Mouse (Mus musculus): Measurements from ENCODE around the gene Traf4. TPM values are rescaled to one million over a fixed set of nuclear protein-coding genes. Genes with fewer than 3 reads are reported as not detected.

The Traf4 gene
- polyA plus RNA-seq, 1 experiment, result not detected

DNA sequence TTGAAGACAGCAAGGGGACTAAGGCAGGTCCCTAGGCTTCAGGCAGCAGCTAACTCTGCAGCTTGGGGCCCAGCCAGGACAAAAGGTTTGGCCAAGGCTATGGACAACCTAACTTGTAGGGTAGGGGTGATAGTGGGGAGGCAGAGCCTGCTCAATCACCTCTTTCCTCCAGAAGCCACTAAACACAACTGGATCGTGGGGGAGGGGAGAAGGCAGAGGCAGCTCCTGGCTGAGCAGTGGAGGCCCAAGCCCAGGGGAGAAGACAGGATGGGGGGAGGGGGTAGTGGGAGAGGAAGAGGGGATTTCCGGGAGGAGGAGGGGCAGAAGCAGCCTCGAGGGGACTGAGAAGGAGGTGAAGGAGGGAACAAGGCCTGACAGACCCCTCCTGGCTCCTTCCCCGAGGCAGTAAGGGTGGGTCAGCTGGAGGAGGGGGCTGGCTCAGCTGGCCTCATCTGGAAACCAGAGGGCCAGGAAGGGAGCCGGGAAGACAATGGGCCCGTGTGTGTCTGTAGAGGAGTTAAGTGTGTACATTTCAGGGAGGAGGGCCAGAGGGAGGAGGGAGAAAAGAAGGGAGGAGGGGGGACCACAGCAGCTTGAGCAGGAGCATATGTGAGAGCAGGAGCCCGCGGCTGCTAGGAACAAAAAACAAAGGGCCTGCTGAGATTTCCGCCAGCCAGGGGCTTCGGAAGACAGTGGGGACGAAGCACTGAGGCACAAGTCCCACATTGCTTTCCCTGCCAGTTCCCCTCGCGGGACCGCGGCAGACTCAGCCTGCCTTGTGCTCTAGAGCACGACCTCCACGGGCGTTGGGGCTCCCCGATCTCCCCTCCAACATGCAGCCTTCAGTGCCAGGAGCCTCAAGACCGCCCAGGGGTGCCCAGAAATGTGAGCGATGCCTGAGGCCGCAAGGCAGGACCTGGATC lies 1.4 kb downstream of the Traf4 start:
- WGBS, result 3% methylated on average over 22 of the region's 22 CpGs
- Histone ChIP-seq H3K4me3 (ENCODE audit: insufficient read depth, low read depth, low read length) (peak overlapping the region; percentile 78), H3K4me1 (ENCODE audit: control insufficient read depth, insufficient read depth, low read length) (peaks cover 35% of the 10 kb centered on the region), H3K27ac (ENCODE audit: insufficient read depth, low read depth, low read length) (peak overlapping the region; percentile 65)
- no peak for TF ChIP-seq CTCF (IDR thresholded peaks at IDR 0.05; ENCODE audit: insufficient read depth, low read depth, low read length)

DNA sequence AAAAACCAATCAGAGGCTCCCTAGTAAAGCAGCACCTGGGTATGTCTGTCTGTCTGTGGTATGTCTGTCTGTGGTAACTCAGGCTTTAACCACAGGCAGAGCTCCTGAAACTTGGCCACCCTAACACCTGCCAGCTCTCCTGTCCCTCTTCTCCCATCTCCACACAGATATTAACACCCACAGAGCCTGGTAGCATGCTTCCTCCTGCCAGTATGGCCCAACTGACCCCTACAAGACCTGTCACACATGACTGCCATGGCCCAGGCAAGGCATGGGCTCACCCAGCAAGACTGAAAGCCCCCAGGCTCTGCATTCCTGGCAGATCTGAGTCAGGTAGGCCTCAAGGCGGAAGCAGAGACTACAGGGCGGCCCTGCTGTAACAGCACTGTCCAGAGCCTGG lies 2.3 kb downstream of the Traf4 start:
- WGBS, result 78% methylated on average over 2 of the region's 2 CpGs
- no peak overlapping the region for H3K27ac ChIP-seq (ENCODE audit: insufficient read depth, low read depth, low read length)
- peaks cover 35% of the 10 kb centered on the region for H3K4me1 ChIP-seq (ENCODE audit: control insufficient read depth, insufficient read depth, low read length)

DNA sequence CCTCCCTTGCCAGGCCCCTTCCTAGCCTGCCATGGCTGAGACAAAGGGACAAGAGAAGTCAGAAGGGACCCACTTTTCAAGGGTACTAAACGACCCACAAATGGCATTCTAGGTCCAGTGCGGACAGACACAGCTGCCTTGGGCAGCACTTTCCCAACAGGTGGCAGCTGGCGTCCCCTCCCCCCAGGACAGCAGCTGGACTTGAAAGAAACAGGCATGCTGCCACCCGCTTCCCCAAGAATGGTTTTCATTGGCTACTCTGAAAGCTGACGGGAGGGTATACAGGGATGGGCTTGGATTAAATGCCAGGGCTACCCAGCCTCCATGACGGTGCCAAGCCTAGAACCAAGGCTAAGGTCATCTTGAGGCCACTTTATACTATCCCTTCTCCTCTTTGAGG lies 2.9 kb downstream of the Traf4 start:
- 34% methylated on average over 6 of the region's 6 CpGs for WGBS
- Histone ChIP-seq H3K4me1 (ENCODE audit: control insufficient read depth, insufficient read depth, low read length) (peaks cover 35% of the 10 kb centered on the region), H3K4me3 (ENCODE audit: insufficient read depth, low read depth, low read length) (no peak overlapping the region), H3K27ac (ENCODE audit: insufficient read depth, low read depth, low read length) (no peak overlapping the region)
- no peak for TF ChIP-seq CTCF (IDR thresholded peaks at IDR 0.05; ENCODE audit: insufficient read depth, low read depth, low read length)
- no peak for TF ChIP-seq POLR2A (IDR thresholded peaks at IDR 0.05; ENCODE audit: insufficient read depth, low read depth, low read length)

More for the DNA sequence above, 2.3 kb downstream of the Traf4 start:
- TF ChIP-seq POLR2A (IDR thresholded peaks at IDR 0.05; ENCODE audit: insufficient read depth, low read depth, low read length), result no peak
- no peak overlapping the region for H3K4me3 ChIP-seq (ENCODE audit: insufficient read depth, low read depth, low read length)

DNA sequence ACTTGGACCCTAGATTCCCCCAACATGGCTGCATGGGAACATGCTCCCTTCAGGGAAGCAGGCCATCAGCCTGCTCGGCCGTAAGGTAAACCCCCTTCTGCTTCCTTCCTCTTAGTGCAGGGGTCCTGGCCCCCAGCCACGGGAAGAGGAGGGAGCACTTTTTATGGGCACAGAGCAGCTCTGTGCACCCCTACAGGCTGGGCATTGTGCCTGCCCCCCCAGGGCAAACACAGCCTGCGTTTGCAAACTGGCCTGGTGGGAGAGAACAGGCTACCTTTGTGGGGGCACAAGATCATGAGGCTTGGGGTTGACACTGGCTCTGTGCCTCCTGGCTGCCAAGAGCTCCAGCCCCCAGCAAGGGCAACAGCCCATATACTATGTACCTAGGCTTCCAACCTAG lies 3.4 kb downstream of the Traf4 start:
- H3K4me1 ChIP-seq (ENCODE audit: control insufficient read depth, insufficient read depth, low read length), result peaks cover 35% of the 10 kb centered on the region
- no peak overlapping the region for H3K4me3 ChIP-seq (ENCODE audit: insufficient read depth, low read depth, low read length)
- no peak overlapping the region for H3K27ac ChIP-seq (ENCODE audit: insufficient read depth, low read depth, low read length)
- WGBS, result 33% methylated on average over 4 of the region's 4 CpGs
- TF ChIP-seq CTCF (IDR thresholded peaks at IDR 0.05; ENCODE audit: insufficient read depth, low read depth, low read length) (no peak), POLR2A (IDR thresholded peaks at IDR 0.05; ENCODE audit: insufficient read depth, low read depth, low read length) (no peak)

DNA sequence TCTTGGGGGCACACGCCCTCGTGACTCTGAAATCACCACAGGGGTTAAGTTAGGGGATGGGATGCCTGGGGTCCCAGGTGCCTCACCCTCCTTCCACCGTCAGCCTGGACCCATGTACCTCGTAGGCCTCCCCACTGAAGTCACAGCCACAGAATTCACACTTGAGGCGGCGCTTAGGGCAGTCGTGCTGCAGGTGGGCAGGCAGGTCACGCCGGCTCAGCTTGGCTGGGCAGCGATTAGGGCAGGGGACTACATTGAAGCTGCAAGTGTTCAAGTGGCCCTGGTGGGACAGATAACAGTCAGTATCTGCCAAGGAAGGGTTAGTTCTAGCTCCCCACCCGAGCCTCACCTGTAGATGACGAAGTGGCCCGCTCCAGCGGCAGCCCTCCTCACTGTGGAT lies 4.2 kb downstream of the Traf4 start:
- Histone ChIP-seq H3K4me1 (ENCODE audit: control insufficient read depth, insufficient read depth, low read length) (peaks cover 35% of the 10 kb centered on the region), H3K27ac (ENCODE audit: insufficient read depth, low read depth, low read length) (no peak overlapping the region), H3K4me3 (ENCODE audit: insufficient read depth, low read depth, low read length) (no peak overlapping the region)
- no peak for TF ChIP-seq CTCF (IDR thresholded peaks at IDR 0.05; ENCODE audit: insufficient read depth, low read depth, low read length)
- TF ChIP-seq POLR2A (IDR thresholded peaks at IDR 0.05; ENCODE audit: insufficient read depth, low read depth, low read length), result no peak
- WGBS, result 89% methylated on average over 14 of the region's 14 CpGs

DNA sequence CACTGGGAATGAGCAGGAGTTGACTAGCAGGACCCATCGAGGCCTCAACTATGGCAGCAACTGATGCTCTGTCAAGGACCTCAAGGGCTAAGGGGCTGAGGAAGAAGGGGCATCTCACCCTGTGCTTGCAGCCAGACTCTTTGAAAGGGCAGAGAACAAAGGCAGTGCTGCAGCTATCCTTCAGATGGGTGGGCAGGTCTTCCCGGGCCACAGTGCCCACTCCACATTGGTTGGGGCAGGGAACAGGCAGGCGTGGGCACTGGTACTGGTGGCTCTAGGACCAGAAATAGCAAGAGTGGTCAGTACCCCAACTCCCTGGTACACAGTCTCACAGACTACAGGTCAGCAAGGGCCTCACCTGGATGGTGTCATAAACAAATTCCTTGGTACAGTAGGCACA lies 4.7 kb downstream of the Traf4 start:
- TF ChIP-seq POLR2A (IDR thresholded peaks at IDR 0.05; ENCODE audit: insufficient read depth, low read depth, low read length), result no peak
- no peak overlapping the region for H3K27ac ChIP-seq (ENCODE audit: insufficient read depth, low read depth, low read length)
- 83% methylated on average over 3 of the region's 3 CpGs for WGBS

DNA sequence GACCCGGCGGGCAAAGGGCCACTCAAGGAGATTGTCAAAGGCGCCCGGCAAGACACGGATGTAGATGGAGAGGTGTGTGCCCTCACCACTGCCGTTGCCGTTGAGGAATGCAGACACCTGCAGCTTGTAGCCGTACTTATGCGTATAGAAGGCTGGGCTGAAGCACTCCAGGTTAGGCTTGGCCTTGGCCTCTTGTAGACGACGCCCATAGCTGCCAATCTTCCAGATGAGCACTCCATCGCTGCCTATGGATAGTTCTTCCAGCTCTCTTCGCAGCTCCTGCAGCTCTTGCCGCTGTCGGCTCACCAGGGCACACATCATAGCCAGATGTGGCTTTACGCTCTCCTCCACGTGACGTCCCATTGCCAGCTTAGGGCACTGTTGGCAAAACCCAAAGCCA lies 5.2 kb downstream of the Traf4 start:
- WGBS, result 90% methylated on average over 18 of the region's 18 CpGs

More for the DNA sequence above, 4.7 kb downstream of the Traf4 start:
- Histone ChIP-seq H3K4me3 (ENCODE audit: insufficient read depth, low read depth, low read length) (no peak overlapping the region), H3K4me1 (ENCODE audit: control insufficient read depth, insufficient read depth, low read length) (peaks cover 32% of the 10 kb centered on the region)

DNA sequence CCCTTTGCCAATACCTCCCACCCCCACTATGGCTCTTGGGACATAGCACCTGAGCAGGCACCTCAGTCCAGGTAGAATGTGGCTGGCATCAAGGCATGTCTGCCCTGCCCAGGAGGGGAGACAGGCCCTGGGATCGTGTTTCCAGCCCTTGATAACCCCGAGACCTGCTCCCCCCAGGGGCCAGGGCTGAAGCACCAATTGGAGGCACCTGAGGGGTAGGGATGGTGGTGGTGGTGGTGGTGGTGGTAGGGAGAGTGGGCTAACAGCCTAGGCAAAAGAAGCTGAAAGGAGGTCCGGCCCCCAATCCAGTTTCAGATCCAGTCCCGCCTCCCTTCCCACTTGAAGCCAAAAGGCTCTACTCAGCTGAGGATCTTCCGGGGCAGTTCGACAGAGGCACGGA lies 5.8 kb downstream of the Traf4 start:
- 81% methylated on average over 7 of the region's 7 CpGs for WGBS
- TF ChIP-seq POLR2A (IDR thresholded peaks at IDR 0.05; ENCODE audit: insufficient read depth, low read depth, low read length), result no peak
- TF ChIP-seq CTCF (IDR thresholded peaks at IDR 0.05; ENCODE audit: insufficient read depth, low read depth, low read length), result no peak
- no peak overlapping the region for H3K4me3 ChIP-seq (ENCODE audit: insufficient read depth, low read depth, low read length)
- peaks cover 25% of the 10 kb centered on the region for H3K4me1 ChIP-seq (ENCODE audit: control insufficient read depth, insufficient read depth, low read length)
- H3K27ac ChIP-seq (ENCODE audit: insufficient read depth, low read depth, low read length), result no peak overlapping the region

More for the DNA sequence above, 5.2 kb downstream of the Traf4 start:
- Histone ChIP-seq H3K4me3 (ENCODE audit: insufficient read depth, low read depth, low read length) (no peak overlapping the region), H3K4me1 (ENCODE audit: control insufficient read depth, insufficient read depth, low read length) (peaks cover 29% of the 10 kb centered on the region), H3K27ac (ENCODE audit: insufficient read depth, low read depth, low read length) (no peak overlapping the region)
- no peak for TF ChIP-seq POLR2A (IDR thresholded peaks at IDR 0.05; ENCODE audit: insufficient read depth, low read depth, low read length)
- TF ChIP-seq CTCF (IDR thresholded peaks at IDR 0.05; ENCODE audit: insufficient read depth, low read depth, low read length), result no peak

DNA sequence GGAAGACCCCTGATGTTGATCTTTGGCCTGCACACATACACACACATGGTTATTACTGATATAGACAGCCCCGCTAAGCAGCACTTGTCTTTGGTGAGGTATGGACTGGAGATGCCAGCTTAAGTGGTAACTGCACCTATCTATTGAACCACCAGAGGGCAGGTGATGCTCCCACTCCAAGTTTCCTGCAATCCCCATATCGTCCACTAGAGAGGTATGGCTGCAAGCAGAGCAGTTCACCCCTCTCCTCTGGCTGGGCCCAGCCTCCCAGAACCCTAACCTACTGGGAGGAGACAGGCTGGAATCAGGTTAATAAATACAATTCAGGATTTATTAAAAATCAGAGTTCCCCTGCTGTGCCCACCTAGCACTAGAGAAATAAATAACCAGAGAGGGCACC lies 6.3 kb downstream of the Traf4 start:
- no peak overlapping the region for H3K27ac ChIP-seq (ENCODE audit: insufficient read depth, low read depth, low read length)
- TF ChIP-seq POLR2A (IDR thresholded peaks at IDR 0.05; ENCODE audit: insufficient read depth, low read depth, low read length) (no peak), CTCF (IDR thresholded peaks at IDR 0.05; ENCODE audit: insufficient read depth, low read depth, low read length) (peak; percentile 57)
- WGBS, result 19% methylated on average over 2 of the region's 2 CpGs
- no peak overlapping the region for H3K4me3 ChIP-seq (ENCODE audit: insufficient read depth, low read depth, low read length)
- peaks cover 25% of the 10 kb centered on the region for H3K4me1 ChIP-seq (ENCODE audit: control insufficient read depth, insufficient read depth, low read length)
